Mouse (Mus musculus) forebrain, embryonic 13.5 days (tissue): ENCODE measurements at regions not wholly inside any gene's neighbourhood (a gene's known extent, or its start where the extent isn't known, plus 50 kb on each side); places are given as distances from the start of the nearest gene placed in this dataset.

Source experiments
- ATAC-seq: fragments of 200-750 bp; cut with Nextera tagmentation; 2 replicates; pipeline ENCODE4 v1.8.0; 2017
- H3K27ac ChIP-seq: fragments of 300-500 bp; sonication (generic); 2 replicates; pipeline ENCODE4 v1.5.1; 2015; ENCODE audit warnings: inconsistent platforms, mild to moderate bottlenecking, moderate library complexity
- H3K27me3 ChIP-seq: fragments of 300-500 bp; sonication (generic); 2 replicates; pipeline ENCODE4 v1.6.1; 2015; ENCODE audit warnings: mild to moderate bottlenecking, inconsistent platforms
- H3K36me3 ChIP-seq: fragments of 300-500 bp; sonication (generic); 2 replicates; pipeline ENCODE4 v1.6.1; 2015; ENCODE audit warnings: mild to moderate bottlenecking, inconsistent platforms; ENCODE audit not compliant: poor library complexity, severe bottlenecking
- H3K4me1 ChIP-seq: fragments of 300-500 bp; sonication (generic); 2 replicates; pipeline ENCODE4 v1.6.1; 2015; ENCODE audit warnings: inconsistent platforms
- H3K4me2 ChIP-seq: fragments of 300-500 bp; sonication (generic); 2 replicates; pipeline ENCODE4 v1.6.1; 2015; ENCODE audit warnings: inconsistent platforms, mild to moderate bottlenecking, moderate library complexity
- H3K4me3 ChIP-seq: fragments of 300-500 bp; sonication (generic); 2 replicates; pipeline ENCODE4 v1.5.1; 2015; ENCODE audit warnings: mild to moderate bottlenecking, inconsistent platforms
- H3K9ac ChIP-seq: fragments of 300-500 bp; sonication (generic); 2 replicates; pipeline ENCODE4 v1.6.1; 2015; ENCODE audit warnings: mild to moderate bottlenecking, inconsistent platforms
- H3K9me3 ChIP-seq: fragments of 300-500 bp; sonication (generic); replicated peaks from 2 replicates; pipeline ENCODE4 v1.6.1; 2016; ENCODE audit warnings: inconsistent platforms
- WGBS: fragments of 180-500 bp; shearing (Covaris S2); methylation state at CpG from one replicate; pipeline ENCODE4 v1.1.7; 2015; 5-methylcytosine and 5-hydroxymethylcytosine counted together

DNA sequence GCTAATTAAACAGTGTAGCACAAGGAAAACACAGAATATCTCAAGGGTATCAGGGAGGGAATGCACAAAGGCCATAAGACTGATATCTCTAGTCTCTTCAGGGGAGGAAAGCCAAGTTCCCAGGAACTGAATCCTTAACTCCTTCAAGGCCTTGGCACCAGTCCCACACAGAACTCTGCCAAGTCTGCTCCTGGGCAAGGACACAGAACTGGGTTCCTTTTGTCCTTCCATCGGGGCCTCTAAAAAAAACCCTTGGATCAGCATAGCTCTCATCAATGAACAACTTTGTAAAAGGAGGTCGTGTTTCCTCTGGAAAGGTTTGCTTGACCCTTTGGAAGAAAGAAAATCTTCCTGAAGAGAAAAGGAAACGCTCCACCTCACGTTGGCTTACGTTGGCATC lies 940.1 kb downstream of the Robo2 start:
- Histone ChIP-seq H3K36me3 (no peaks in the 10 kb centered on the region), H3K9ac (no peak overlapping the region), H3K4me2 (no peak overlapping the region), H3K4me1 (no peaks in the 10 kb centered on the region), H3K27ac (no peak overlapping the region), H3K27me3 (no peaks in the 10 kb centered on the region), H3K9me3 (no peaks in the 10 kb centered on the region), H3K4me3 (no peak overlapping the region)
- peak; percentile 57; the same call in 1 of the 2 replicates for ATAC-seq
- WGBS: 44% methylated on average over 5 of the region's 5 CpGs

DNA sequence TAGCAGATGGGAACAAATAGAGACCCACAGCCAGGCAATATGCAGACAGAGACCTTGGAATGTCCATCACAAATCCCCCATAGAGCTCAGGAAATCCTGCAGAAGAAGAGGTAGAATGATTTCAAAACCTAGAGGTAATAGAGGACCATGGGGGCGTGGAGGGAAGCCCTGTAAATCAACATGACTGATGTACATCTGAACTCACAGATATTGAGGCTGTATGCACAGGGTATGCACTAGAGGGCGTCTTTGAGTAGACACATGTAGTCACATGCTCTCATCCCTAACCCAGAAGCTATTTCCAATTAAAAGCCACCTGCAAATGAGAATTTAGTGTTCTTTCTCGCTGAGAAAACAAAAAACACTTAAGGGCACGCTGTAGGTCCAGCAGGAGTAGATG lies 941.1 kb downstream of the Robo2 start:
- H3K36me3 ChIP-seq: no peaks in the 10 kb centered on the region
- H3K9ac ChIP-seq: no peak overlapping the region
- 60% methylated on average over 4 of the region's 4 CpGs for WGBS
- H3K4me2 ChIP-seq: no peak overlapping the region
- ATAC-seq: no peak
- no peak overlapping the region for H3K4me3 ChIP-seq
- H3K4me1 ChIP-seq: no peaks in the 10 kb centered on the region
- no peaks in the 10 kb centered on the region for H3K9me3 ChIP-seq
- H3K27ac ChIP-seq: no peak overlapping the region
- H3K27me3 ChIP-seq: no peaks in the 10 kb centered on the region

DNA sequence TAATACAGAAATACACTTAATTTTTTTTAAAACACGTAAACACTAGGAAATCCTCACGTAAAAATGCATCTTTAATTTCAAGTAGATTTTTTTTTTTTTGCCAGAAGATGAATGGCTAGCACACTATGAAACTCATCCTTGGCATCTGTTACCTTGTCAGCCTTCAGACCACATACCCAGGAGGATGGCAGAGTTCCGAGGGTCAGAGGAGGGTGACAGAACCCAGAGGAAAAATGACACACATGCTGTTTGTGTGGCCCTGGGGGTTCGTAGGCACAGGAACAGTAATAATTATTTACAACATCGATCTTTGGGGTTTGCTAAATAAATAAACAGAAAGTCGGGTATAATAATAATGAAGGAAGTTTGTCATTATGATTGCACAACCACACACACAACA lies 945.3 kb downstream of the Robo2 start:
- no peak overlapping the region for H3K9ac ChIP-seq
- WGBS: 91% methylated on average over 6 of the region's 6 CpGs

DNA sequence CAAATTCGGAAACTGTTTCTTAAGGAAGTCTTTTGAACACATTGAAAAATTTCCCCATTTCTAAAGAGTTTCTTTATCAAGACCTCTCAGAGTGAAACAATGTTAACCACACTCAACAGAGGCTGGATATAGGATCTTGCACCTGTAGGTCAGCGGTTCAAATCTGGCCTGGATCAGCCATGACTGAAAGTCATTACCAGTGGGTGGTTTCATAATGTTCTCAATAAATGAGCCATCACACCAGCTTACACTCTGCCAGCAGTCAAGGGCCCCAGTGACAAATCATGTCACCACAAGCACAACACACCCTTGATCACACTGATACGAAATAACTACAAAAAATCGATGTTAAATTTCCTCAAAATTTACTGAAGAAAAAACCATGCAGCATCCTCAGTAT lies 949.1 kb downstream of the Robo2 start:
- Histone ChIP-seq H3K27me3 (no peaks in the 10 kb centered on the region), H3K4me2 (no peak overlapping the region)

More for the DNA sequence above, 945.3 kb downstream of the Robo2 start:
- no peak for ATAC-seq
- Histone ChIP-seq H3K4me2 (no peak overlapping the region), H3K36me3 (no peaks in the 10 kb centered on the region), H3K4me1 (no peaks in the 10 kb centered on the region), H3K4me3 (no peak overlapping the region), H3K27ac (no peak overlapping the region), H3K9me3 (no peaks in the 10 kb centered on the region), H3K27me3 (no peaks in the 10 kb centered on the region)

GRCm38 (mm10) chr16:73450634-73451245 lies 960.9 kb downstream of the Robo2 start:
- no peak overlapping the region for H3K4me2 ChIP-seq
- H3K9ac ChIP-seq: no peak overlapping the region
- ATAC-seq: peak; percentile 48; the same call in 1 of the 2 replicates
- H3K9me3 ChIP-seq: no peaks in the 10 kb centered on the region
- H3K36me3 ChIP-seq: no peaks in the 10 kb centered on the region
- WGBS: 82% methylated on average over 3 of the region's 3 CpGs
- no peak overlapping the region for H3K4me3 ChIP-seq
- H3K4me1 ChIP-seq: no peaks in the 10 kb centered on the region
- H3K27me3 ChIP-seq: no peaks in the 10 kb centered on the region
- H3K27ac ChIP-seq: no peak overlapping the region

More for the DNA sequence above, 949.1 kb downstream of the Robo2 start:
- Histone ChIP-seq H3K9ac (no peak overlapping the region), H3K36me3 (no peaks in the 10 kb centered on the region), H3K27ac (no peak overlapping the region), H3K4me1 (no peaks in the 10 kb centered on the region), H3K4me3 (no peak overlapping the region), H3K9me3 (no peaks in the 10 kb centered on the region)
- ATAC-seq: no peak
- WGBS: 89% methylated on average over 4 of the region's 4 CpGs

- ATAC-seq: no peak
- no peak overlapping the region for H3K4me2 ChIP-seq
Measured at GRCm38 (mm10) chr16:73449836-73450235, 961.8 kb downstream of the Robo2 start.

DNA sequence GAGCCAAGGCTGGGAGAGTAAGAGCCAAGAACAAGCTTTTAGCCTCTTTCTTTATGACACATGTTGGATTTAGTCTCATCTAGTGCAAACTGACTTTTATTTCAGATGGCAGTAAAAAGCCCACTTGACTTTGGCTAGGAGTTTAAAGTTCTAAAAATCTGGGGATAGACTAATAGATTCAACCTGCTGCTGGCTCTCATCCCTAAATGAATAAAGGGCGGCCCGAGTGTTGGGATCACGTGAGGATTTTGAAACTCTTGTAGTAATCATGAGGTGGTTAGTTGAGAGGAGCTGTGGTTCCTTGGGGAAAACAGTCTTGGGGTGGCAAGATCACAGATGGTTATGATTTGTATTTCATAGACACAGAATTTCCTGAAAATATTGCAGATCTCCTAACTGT lies 975.9 kb downstream of the Robo2 start:
- H3K4me2 ChIP-seq: no peak overlapping the region
- ATAC-seq: no peak
- H3K27ac ChIP-seq: no peak overlapping the region
- H3K4me3 ChIP-seq: no peak overlapping the region
- 90% methylated on average over 3 of the region's 3 CpGs for WGBS
- no peaks in the 10 kb centered on the region for H3K4me1 ChIP-seq
- H3K36me3 ChIP-seq: no peaks in the 10 kb centered on the region
- no peaks in the 10 kb centered on the region for H3K27me3 ChIP-seq
- H3K9me3 ChIP-seq: no peaks in the 10 kb centered on the region
- no peak overlapping the region for H3K9ac ChIP-seq

More at GRCm38 (mm10) chr16:73449836-73450235, 961.8 kb downstream of the Robo2 start:
- Histone ChIP-seq H3K9me3 (no peaks in the 10 kb centered on the region), H3K4me3 (no peak overlapping the region), H3K27me3 (no peaks in the 10 kb centered on the region), H3K36me3 (no peaks in the 10 kb centered on the region), H3K9ac (no peak overlapping the region), H3K27ac (no peak overlapping the region), H3K4me1 (no peaks in the 10 kb centered on the region)
- 57% methylated on average over 7 of the region's 7 CpGs for WGBS

DNA sequence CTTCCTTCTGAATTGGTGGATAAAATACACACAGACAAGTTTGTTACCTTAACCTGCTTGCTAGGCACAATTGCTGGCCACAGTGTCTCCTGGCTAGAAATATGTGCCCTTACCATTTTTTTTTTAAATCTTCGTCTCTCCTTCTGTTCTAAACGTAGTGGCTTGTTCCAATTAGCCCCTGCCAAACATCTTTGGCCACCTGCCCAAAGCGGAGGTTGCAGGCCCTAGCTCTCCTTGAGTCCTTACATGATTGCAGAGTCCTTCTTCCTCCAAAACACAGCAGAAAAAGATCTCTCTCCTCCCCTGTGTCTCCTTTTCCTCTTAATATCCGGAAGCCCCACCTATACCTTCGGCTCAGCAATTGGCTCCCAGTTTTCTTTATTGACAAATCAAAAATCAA lies 986.8 kb downstream of the Robo2 start:
- Histone ChIP-seq H3K27ac (no peak overlapping the region), H3K9me3 (no peaks in the 10 kb centered on the region), H3K4me2 (no peak overlapping the region), H3K27me3 (no peaks in the 10 kb centered on the region), H3K4me3 (no peak overlapping the region), H3K36me3 (no peaks in the 10 kb centered on the region), H3K4me1 (no peaks in the 10 kb centered on the region), H3K9ac (no peak overlapping the region)
- ATAC-seq: no peak
- WGBS: 79% methylated on average over 5 of the region's 5 CpGs

DNA sequence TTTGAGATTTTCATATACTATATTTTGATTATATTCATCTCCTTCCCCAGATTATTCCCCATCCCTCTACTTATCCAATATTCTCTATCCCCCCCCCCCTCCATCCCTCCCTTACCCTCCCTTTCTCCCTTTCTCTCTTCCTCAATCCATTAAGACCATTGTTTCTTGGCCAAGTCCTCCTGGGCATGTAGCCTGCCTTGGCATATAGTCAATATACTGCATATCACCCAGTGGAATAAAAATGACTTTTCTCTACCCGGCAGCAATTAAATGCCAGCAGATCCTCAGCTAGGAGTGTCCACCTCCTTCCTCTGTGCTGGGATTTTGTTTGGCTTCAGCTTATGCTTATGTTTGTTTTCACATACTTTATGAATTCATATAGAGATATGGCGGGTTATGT lies 987.3 kb downstream of the Robo2 start:
- H3K9ac ChIP-seq: no peak overlapping the region

DNA sequence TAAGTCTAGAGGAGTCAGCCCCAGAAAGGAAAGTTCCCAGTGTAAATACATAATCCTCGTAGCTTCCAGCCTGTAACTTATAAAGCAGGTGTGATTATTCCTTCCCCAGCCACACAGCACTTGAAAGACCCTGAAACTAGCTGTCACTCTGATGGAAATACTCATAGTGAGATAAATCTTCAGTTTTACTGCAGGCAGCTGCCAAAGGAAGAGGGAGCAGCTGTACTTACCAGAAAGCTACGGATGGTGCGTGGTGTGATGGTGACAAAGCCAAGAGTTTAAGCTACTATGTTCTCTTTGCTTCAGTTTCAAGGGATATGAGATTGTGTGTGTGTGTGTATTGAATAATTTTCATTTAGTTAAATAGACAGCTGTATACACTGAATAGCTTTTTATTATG lies 1007.1 kb downstream of the Robo2 start:
- 0 out of 2 replicates have a peak overlapping the region, but pooled peaks have one; percentile 7 for H3K27ac ChIP-seq
- H3K9me3 ChIP-seq: no peaks in the 10 kb centered on the region
- WGBS: 44% methylated on average over 3 of the region's 3 CpGs
- no peaks in the 10 kb centered on the region for H3K27me3 ChIP-seq
- no peaks in the 10 kb centered on the region for H3K36me3 ChIP-seq
- no peak overlapping the region for H3K4me2 ChIP-seq
- peak; percentile 48; the same call in 1 of the 2 replicates for ATAC-seq
- peaks cover 10% of the 10 kb centered on the region; the same call in 1 of the 2 replicates for H3K4me1 ChIP-seq
- H3K9ac ChIP-seq: no peak overlapping the region
- no peak overlapping the region for H3K4me3 ChIP-seq

More for the DNA sequence above, 987.3 kb downstream of the Robo2 start:
- Histone ChIP-seq H3K9me3 (no peaks in the 10 kb centered on the region), H3K27ac (no peak overlapping the region), H3K4me2 (no peak overlapping the region), H3K4me3 (no peak overlapping the region), H3K4me1 (no peaks in the 10 kb centered on the region), H3K36me3 (no peaks in the 10 kb centered on the region), H3K27me3 (no peaks in the 10 kb centered on the region)
- 87% methylated on average over 2 of the region's 2 CpGs for WGBS
- ATAC-seq: no peak

- ATAC-seq: no peak
- H3K27me3 ChIP-seq: no peaks in the 10 kb centered on the region
Measured at GRCm38 (mm10) chr16:73404099-73404498, 1007.5 kb downstream of the Robo2 start.

GRCm38 (mm10) chr16:73379056-73379455 lies 1032.6 kb downstream of the Robo2 start:
- Histone ChIP-seq H3K27ac (no peak overlapping the region), H3K4me2 (no peak overlapping the region), H3K36me3 (no peaks in the 10 kb centered on the region), H3K4me1 (no peaks in the 10 kb centered on the region), H3K9me3 (no peaks in the 10 kb centered on the region), H3K27me3 (no peaks in the 10 kb centered on the region), H3K4me3 (no peak overlapping the region), H3K9ac (no peak overlapping the region)
- no peak for ATAC-seq
- 64% methylated on average over 2 of the region's 2 CpGs for WGBS

More at GRCm38 (mm10) chr16:73404099-73404498, 1007.5 kb downstream of the Robo2 start:
- H3K9me3 ChIP-seq: no peaks in the 10 kb centered on the region
- H3K27ac ChIP-seq: 0 out of 2 replicates have a peak overlapping the region, but pooled peaks have one; percentile 7
- 17% methylated on average over 3 of the region's 3 CpGs for WGBS
- peaks cover 10% of the 10 kb centered on the region; the same call in 1 of the 2 replicates for H3K4me1 ChIP-seq
- no peak overlapping the region for H3K4me3 ChIP-seq
- H3K36me3 ChIP-seq: no peaks in the 10 kb centered on the region
- H3K4me2 ChIP-seq: no peak overlapping the region
- no peak overlapping the region for H3K9ac ChIP-seq
